Mouse (Mus musculus): ENCODE data around the gene Hjurp.

The Hjurp gene

GRCm38 (mm10) chr1:88262255-88262654 is 15.2 kb downstream of the Hjurp start:
- DNase-seq (ENCODE audit: low read depth, low spot score): no peak

GRCm38 (mm10) chr1:88261706-88262105 is 15.7 kb downstream of the Hjurp start:
- no peak for DNase-seq (ENCODE audit: low read depth, low spot score)

- DNase-seq (ENCODE audit: low read depth, low spot score): no peak
Measured at GRCm38 (mm10) chr1:88260604-88261377, 16.6 kb downstream of the Hjurp start.

- no peak for DNase-seq (ENCODE audit: low read depth, low spot score)
Measured at GRCm38 (mm10) chr1:88260114-88260513, 17.3 kb downstream of the Hjurp start.

- no peak for DNase-seq (ENCODE audit: low read depth, low spot score)
Measured at GRCm38 (mm10) chr1:88259643-88260024, 17.8 kb downstream of the Hjurp start.

- DNase-seq (ENCODE audit: low read depth, low spot score): no peak
Measured at GRCm38 (mm10) chr1:88258881-88259642, 18.4 kb downstream of the Hjurp start.

GRCm38 (mm10) chr1:88258361-88258760 is 19.1 kb downstream of the Hjurp start:
- DNase-seq (ENCODE audit: low read depth, low spot score): no peak

GRCm38 (mm10) chr1:88257681-88258080 is 19.8 kb downstream of the Hjurp start:
- no peak for DNase-seq (ENCODE audit: low read depth, low spot score)

GRCm38 (mm10) chr1:88256886-88257663 is 20.4 kb downstream of the Hjurp start:
- DNase-seq (ENCODE audit: low read depth, low spot score): no peak

GRCm38 (mm10) chr1:88255989-88256754 is 21.3 kb downstream of the Hjurp start:
- DNase-seq (ENCODE audit: low read depth, low spot score): no peak

- no peak for DNase-seq (ENCODE audit: low read depth, low spot score)
Measured at GRCm38 (mm10) chr1:88255466-88255857, 22.0 kb downstream of the Hjurp start.

GRCm38 (mm10) chr1:88254793-88255465 is 22.5 kb downstream of the Hjurp start:
- DNase-seq (ENCODE audit: low read depth, low spot score): no peak

GRCm38 (mm10) chr1:88253540-88253939 is 23.9 kb downstream of the Hjurp start:
- no peak for DNase-seq (ENCODE audit: low read depth, low spot score)

- DNase-seq (ENCODE audit: low read depth, low spot score): no peak
Measured at GRCm38 (mm10) chr1:88253106-88253505, 24.3 kb downstream of the Hjurp start.

- DNase-seq (ENCODE audit: low read depth, low spot score): no peak
Measured at GRCm38 (mm10) chr1:88250023-88250422, 27.4 kb downstream of the Hjurp start.

GRCm38 (mm10) chr1:88249596-88249995 is 27.8 kb downstream of the Hjurp start:
- DNase-seq (ENCODE audit: low read depth, low spot score): no peak

- DNase-seq (ENCODE audit: low read depth, low spot score): no peak
Measured at GRCm38 (mm10) chr1:88248658-88249057, 28.8 kb downstream of the Hjurp start.

GRCm38 (mm10) chr1:88247660-88248059 is 29.8 kb downstream of the Hjurp start:
- DNase-seq (ENCODE audit: low read depth, low spot score): no peak

- no peak for DNase-seq (ENCODE audit: low read depth, low spot score)
Measured at GRCm38 (mm10) chr1:88246386-88246785, 31.0 kb downstream of the Hjurp start.

GRCm38 (mm10) chr1:88245881-88246280 is 31.6 kb downstream of the Hjurp start:
- no peak for DNase-seq (ENCODE audit: low read depth, low spot score)

- no peak for DNase-seq (ENCODE audit: low read depth, low spot score)
Measured at GRCm38 (mm10) chr1:88243861-88244260, 33.6 kb downstream of the Hjurp start.
